Mouse (Mus musculus) liver, embryonic 16.5 days (tissue): ENCODE results near the gene Dapk2. TPM values are rescaled to one million over a fixed set of nuclear protein-coding genes. Genes with fewer than 3 reads are reported as not detected.

Experiments
- ATAC-seq: fragments of 200-750 bp; cut with Nextera tagmentation; 2 replicates; pipeline ENCODE4 v1.8.0; 2017; ENCODE audit warnings: low read depth, mild to moderate bottlenecking, moderate number of reproducible peaks, moderate library complexity
- H3K27ac ChIP-seq: fragments of 300-500 bp; sonication (generic); 2 replicates; pipeline ENCODE4 v1.5.1; 2014; ENCODE audit warnings: mild to moderate bottlenecking, low read length
- H3K27me3 ChIP-seq: fragments of 300-500 bp; sonication (generic); 2 replicates; pipeline ENCODE4 v1.6.1; 2014; ENCODE audit warnings: low read depth, low read length, mixed read lengths; ENCODE audit not compliant: control insufficient read depth, insufficient read depth
- H3K36me3 ChIP-seq: fragments of 300-500 bp; sonication (generic); 2 replicates; pipeline ENCODE4 v1.6.1; 2014; ENCODE audit warnings: mild to moderate bottlenecking; ENCODE audit not compliant: control insufficient read depth, insufficient read depth
- H3K4me1 ChIP-seq: fragments of 300-500 bp; sonication (generic); 2 replicates; pipeline ENCODE4 v1.6.1; 2014; ENCODE audit warnings: low read depth, low read length, mixed read lengths; ENCODE audit not compliant: control insufficient read depth
- H3K4me2 ChIP-seq: fragments of 300-500 bp; sonication (generic); 2 replicates; pipeline ENCODE4 v1.6.1; 2014; ENCODE audit warnings: low read depth, low read length, mixed read lengths
- H3K4me3 ChIP-seq: fragments of 300-500 bp; sonication (generic); 2 replicates; pipeline ENCODE4 v1.5.1; 2014; ENCODE audit warnings: low read depth, mild to moderate bottlenecking, low read length
- H3K9ac ChIP-seq: fragments of 300-500 bp; sonication (generic); 2 replicates; pipeline ENCODE4 v1.6.1; 2014; ENCODE audit warnings: low read depth, low read length
- H3K9me3 ChIP-seq: fragments of 300-500 bp; sonication (generic); replicated peaks from 2 replicates; pipeline ENCODE4 v1.6.1; 2016; ENCODE audit warnings: low read length; ENCODE audit not compliant: control insufficient read depth
- WGBS: fragments of 180-500 bp; shearing (Covaris S2); extraction: QIAGEN DNeasy Blood & Tissue Kit; methylation state at CpG from one replicate; pipeline ENCODE4 v1.1.7; 2014; ENCODE audit not compliant: insufficient replicate concordance; 5-methylcytosine and 5-hydroxymethylcytosine counted together
- polyA plus RNA-seq: library from polyadenylated mRNA; unstranded; fragments of >200 nt; fragmentation: Nextera tagmentation; extraction: Ambion mirVana; gene quantifications from 2 replicates; pipeline ENCODE4 v1.2.1, GENCODE M21; 2015

Dapk2 gene
- polyA plus RNA-seq, 1 experiment from 2014 or later: 33.7 TPM

DNA sequence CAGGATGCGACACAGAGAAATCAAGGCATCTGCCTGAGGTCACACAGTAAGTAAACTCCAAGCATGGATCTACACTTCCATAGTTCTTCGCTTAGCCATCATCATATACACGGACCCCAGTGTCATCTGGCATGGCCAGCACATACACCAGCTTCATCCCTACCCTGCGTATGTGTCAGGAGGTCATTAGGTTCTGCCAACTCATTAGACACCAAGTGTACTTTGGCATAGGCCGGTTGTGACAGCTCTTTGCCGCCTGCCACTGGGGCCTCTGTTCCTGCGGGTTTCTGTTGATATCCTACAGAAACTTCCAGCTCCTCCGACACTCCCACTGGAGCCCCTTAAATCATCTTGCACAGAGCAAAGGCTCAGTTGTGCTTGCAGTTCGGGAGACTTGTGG lies 4.0 kb upstream of the Dapk2 start:
- no peaks in the 10 kb centered on the region for H3K9me3 ChIP-seq
- peaks cover 13% of the 10 kb centered on the region for H3K4me1 ChIP-seq
- H3K36me3 ChIP-seq: no peaks in the 10 kb centered on the region
- no peak overlapping the region for H3K4me3 ChIP-seq
- no peak overlapping the region for H3K9ac ChIP-seq
- H3K27me3 ChIP-seq: no peaks in the 10 kb centered on the region; the same call in 1 of the 2 replicates
- no peak overlapping the region for H3K27ac ChIP-seq
- 80% methylated on average over 9 of the region's 9 CpGs for WGBS
- ATAC-seq: no peak
- H3K4me2 ChIP-seq: no peak overlapping the region

DNA sequence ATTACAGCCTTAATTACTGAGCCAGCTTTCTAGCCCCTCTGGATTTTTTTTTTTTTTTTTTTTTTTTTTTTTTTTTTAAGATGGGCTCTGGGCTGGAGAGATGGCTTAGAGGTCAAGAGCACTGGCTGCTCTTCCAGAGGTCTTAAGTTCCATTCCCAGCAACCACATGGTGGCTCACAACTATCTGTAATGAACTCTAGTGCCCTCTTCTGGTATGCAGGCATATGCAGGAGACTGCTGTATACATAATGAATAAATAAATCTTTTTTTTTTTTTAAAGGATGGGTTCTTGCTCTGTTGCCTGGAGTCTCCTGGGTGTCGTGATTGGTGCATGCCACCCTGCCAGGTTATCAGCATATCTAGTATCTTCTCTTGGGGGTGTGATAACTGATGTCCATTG lies 2.5 kb upstream of the Dapk2 start:
- Histone ChIP-seq H3K9me3 (no peaks in the 10 kb centered on the region), H3K4me3 (no peak overlapping the region), H3K4me1 (peaks cover 20% of the 10 kb centered on the region), H3K36me3 (no peaks in the 10 kb centered on the region), H3K9ac (no peak overlapping the region), H3K27ac (no peak overlapping the region), H3K27me3 (no peaks in the 10 kb centered on the region; the same call in 1 of the 2 replicates), H3K4me2 (no peak overlapping the region)
- no peak for ATAC-seq
- 48% methylated on average over 1 of the region's 1 CpGs for WGBS

DNA sequence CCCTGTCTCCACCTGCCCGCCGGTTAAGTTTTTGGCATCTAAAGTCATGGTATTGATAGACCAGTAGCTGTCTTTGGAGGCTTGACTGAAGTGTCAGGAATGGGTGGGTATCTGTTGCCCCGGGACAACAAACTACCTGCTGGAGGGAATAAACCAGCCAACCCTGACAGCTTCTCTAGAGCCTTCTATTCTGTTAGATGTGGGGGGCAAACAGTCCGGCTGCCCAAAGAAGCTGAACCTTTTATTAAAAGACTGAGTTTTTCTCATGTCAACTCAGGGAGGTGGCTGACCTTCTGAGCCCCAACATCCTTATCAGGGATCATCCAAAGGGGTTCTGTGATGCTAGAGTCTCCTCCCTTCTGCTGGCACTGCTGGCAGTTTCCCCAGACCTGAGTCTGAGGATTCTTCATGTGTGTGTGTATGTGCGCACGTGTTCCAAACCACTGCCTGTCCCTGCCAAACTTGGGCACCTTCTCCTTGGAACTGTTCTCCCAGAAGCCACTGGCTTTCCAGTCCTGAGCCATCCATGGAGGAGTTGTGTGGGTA lies 935 bp downstream of the Dapk2 start:
- H3K9me3 ChIP-seq: no peaks in the 10 kb centered on the region
- ATAC-seq: peak; percentile 65
- H3K9ac ChIP-seq: peak overlapping the region; percentile 86
- peak overlapping the region; percentile 86 for H3K27ac ChIP-seq
- WGBS: 60% methylated on average over 6 of the region's 6 CpGs
- H3K4me3 ChIP-seq: peak overlapping the region; percentile 77
- H3K27me3 ChIP-seq: no peaks in the 10 kb centered on the region
- H3K4me2 ChIP-seq: peak overlapping the region; percentile 80
- no peaks in the 10 kb centered on the region for H3K36me3 ChIP-seq
- H3K4me1 ChIP-seq: peaks cover 30% of the 10 kb centered on the region

DNA sequence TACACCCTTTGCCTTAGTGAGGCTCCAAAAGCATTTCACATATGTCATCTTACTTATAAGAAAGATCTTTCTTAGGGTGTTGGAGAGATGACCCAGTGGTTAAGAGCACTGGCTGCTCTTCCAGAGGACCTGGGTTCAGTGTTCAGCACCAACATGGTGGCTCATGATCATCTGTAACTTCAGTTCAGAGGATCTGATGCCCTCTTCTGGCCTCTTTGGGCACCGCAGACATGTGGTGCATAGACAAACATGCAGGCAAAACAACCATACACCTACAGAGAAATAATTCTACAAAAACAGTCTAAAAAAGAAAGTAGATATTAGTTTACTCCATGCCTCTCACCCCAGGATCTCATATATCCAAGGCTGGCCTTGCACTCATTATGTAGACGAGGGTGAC lies 2.1 kb downstream of the Dapk2 start:
- Histone ChIP-seq H3K9me3 (no peaks in the 10 kb centered on the region), H3K27me3 (no peaks in the 10 kb centered on the region), H3K36me3 (no peaks in the 10 kb centered on the region), H3K4me3 (peak overlapping the region; percentile 77; the same call in 1 of the 2 replicates), H3K27ac (no peak overlapping the region), H3K9ac (no peak overlapping the region), H3K4me1 (peaks cover 30% of the 10 kb centered on the region), H3K4me2 (no peak overlapping the region)
- WGBS: 86% methylated on average over 2 of the region's 2 CpGs
- ATAC-seq: no peak

DNA sequence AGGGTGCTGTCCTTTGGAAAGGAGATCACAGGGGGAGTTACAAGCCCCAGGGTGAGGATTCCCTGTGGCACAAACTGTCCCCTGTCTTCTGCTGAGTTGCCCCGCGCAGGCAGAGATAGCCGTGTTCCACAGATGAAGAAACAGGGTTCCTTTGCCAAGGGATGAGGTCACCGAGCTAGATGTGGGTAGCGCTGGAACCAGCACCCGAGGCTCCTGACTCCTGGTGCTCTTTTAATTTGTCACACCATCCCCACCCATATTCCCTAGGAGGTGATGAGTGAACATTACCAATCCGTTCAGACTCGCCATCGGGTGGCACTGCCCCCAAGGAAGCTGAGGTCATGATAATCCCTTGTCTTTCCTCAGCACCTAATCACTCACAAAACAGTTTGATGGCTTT lies 5.0 kb downstream of the Dapk2 start:
- 70% methylated on average over 9 of the region's 9 CpGs for WGBS
- no peak overlapping the region for H3K4me3 ChIP-seq

DNA sequence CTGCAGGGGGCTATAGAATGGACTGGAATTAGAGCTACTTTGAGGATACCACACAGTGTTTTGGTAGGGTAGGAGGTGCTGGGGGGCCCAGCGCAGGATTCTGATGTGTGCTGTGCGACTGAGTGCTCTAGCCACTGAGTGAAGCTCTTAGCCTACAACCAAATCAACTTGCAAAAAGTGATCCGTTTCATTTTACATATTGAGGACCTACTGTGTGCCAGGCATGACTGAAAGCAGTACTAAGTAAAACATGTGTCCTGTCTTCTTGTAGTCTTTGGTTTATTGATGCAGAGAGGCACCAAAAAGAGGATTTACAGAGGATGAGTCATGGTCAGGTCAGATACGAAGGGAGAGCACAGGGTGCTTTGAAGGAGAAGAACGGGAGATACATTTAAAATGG lies 9.2 kb downstream of the Dapk2 start:
- no peak overlapping the region for H3K9ac ChIP-seq
- H3K27me3 ChIP-seq: no peaks in the 10 kb centered on the region
- WGBS: 79% methylated on average over 5 of the region's 5 CpGs
- ATAC-seq: no peak
- no peak overlapping the region for H3K4me3 ChIP-seq
- H3K27ac ChIP-seq: no peak overlapping the region
- peaks cover 8% of the 10 kb centered on the region for H3K36me3 ChIP-seq
- H3K4me1 ChIP-seq: peaks cover 28% of the 10 kb centered on the region
- no peak overlapping the region for H3K4me2 ChIP-seq
- H3K9me3 ChIP-seq: no peaks in the 10 kb centered on the region

More for the DNA sequence above, 5.0 kb downstream of the Dapk2 start:
- Histone ChIP-seq H3K4me1 (peaks cover 36% of the 10 kb centered on the region), H3K9me3 (no peaks in the 10 kb centered on the region), H3K27me3 (no peaks in the 10 kb centered on the region), H3K27ac (no peak overlapping the region), H3K9ac (no peak overlapping the region), H3K36me3 (peaks cover 6% of the 10 kb centered on the region), H3K4me2 (no peak overlapping the region)
- no peak for ATAC-seq

DNA sequence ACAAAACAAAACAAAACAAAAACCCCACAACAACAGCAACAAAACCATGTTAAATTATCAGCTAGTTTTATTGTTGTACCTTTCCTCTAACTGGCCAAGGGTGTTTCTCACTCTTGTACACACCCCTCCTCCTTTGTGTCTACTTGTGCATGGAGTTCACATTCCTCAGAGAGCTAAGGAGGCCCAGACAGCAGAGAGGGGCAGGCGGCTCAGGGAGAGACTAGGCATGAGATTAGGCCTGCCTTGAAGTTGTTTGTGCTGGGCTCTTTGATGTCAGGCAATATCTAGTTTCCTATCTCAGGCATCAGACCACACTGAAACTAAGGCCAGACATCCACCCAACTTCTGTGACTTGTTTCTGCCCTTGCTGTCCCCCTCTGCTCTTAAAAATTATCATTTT lies 10.2 kb downstream of the Dapk2 start:
- ATAC-seq: peak; percentile 61
- H3K4me1 ChIP-seq: peaks cover 18% of the 10 kb centered on the region
- WGBS: 27% methylated on average over 1 of the region's 1 CpGs

DNA sequence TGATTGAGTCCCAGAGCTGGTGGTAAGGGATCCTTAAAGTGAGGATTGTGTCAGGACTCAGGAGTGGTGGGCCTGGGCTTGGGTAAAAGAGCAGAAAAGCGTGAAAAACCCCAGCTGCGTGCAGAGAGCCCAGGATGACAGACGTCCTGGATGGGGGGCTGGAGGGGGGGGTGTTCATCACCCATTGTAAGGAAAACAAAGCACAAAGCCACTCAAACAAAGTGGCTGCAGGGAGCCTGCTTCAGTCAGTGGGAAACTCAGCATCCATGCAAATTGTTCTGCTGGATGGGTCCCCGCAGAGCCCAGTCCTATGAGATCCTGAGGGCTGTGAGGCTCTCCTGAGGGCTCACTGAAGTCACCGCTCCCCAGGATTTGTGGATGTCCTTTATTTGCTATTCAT lies 12.5 kb downstream of the Dapk2 start:
- no peak overlapping the region for H3K4me2 ChIP-seq
- H3K36me3 ChIP-seq: peaks cover 6% of the 10 kb centered on the region
- H3K9ac ChIP-seq: no peak overlapping the region
- H3K27ac ChIP-seq: no peak overlapping the region
- no peak overlapping the region for H3K4me3 ChIP-seq
- no peaks in the 10 kb centered on the region for H3K9me3 ChIP-seq
- no peak for ATAC-seq
- peaks cover 29% of the 10 kb centered on the region for H3K4me1 ChIP-seq
- 81% methylated on average over 5 of the region's 5 CpGs for WGBS
- H3K27me3 ChIP-seq: no peaks in the 10 kb centered on the region

More for the DNA sequence above, 10.2 kb downstream of the Dapk2 start:
- no peak overlapping the region for H3K4me3 ChIP-seq
- no peak overlapping the region for H3K9ac ChIP-seq
- H3K9me3 ChIP-seq: no peaks in the 10 kb centered on the region
- H3K27me3 ChIP-seq: no peaks in the 10 kb centered on the region
- H3K27ac ChIP-seq: peak overlapping the region; percentile 9; the same call in 1 of the 2 replicates
- H3K4me2 ChIP-seq: no peak overlapping the region
- H3K36me3 ChIP-seq: peaks cover 8% of the 10 kb centered on the region

DNA sequence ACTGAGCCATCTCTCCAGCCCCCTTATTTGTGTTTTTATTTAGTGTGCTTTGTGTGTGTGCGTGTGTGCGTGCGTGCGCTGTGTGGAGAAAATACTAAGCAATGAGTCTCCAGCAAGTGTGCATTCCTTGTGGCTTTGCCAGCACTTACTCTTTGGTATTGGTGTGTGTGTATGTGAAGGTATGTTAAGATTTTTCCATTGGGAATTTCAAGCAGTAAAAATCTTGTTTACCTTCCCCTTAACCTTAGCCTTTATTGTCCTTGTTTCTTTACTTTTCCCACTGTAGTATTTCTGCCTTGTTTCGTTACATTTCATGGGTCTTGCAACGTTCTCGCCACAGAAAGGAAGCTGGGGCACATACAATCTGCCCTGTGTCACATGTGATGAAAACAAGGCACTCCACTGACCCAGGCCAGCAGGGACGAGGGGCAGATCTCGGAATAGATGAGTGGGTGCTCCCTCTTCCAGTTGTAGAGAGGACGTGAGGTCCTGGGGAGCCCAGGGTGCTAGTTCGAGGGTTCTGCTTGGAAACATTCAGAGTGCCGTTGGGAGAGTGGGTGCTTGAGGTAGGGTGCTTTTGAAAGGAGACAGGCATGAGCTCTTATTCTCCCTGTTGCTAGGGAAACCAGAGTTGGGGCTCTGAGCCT lies 13.4 kb downstream of the Dapk2 start:
- no peak for ATAC-seq
- H3K9ac ChIP-seq: no peak overlapping the region
- no peak overlapping the region for H3K27ac ChIP-seq
- H3K4me2 ChIP-seq: no peak overlapping the region
- 0 out of 2 replicates have a peak, but pooled peaks cover 2% of the 10 kb centered on the region for H3K36me3 ChIP-seq
- WGBS: 74% methylated on average over 12 of the region's 12 CpGs
- no peak overlapping the region for H3K4me3 ChIP-seq
- no peaks in the 10 kb centered on the region for H3K27me3 ChIP-seq
- H3K9me3 ChIP-seq: no peaks in the 10 kb centered on the region
- peaks cover 29% of the 10 kb centered on the region for H3K4me1 ChIP-seq
